Mouse (Mus musculus) embryonic fibroblast, embryonic 13.5 days (primary cell): ENCODE measurements at regions not wholly inside any gene's neighbourhood (a gene's known extent, or its start where the extent isn't known, plus 50 kb on each side); places are given as distances from the start of the nearest gene placed in this dataset.
A peak's percentile ranks its signal among the peaks of the same experiment; 100 is the strongest.
"Not testable (repeated sequence)": the region's sequence is repeated elsewhere in the genome, so short reads cannot be mapped to it uniquely, and the experiment has no call there.

Experiments
- H3K27ac ChIP-seq: 2 replicates; pipeline ENCODE4 v1.5.1; 2012; ENCODE audit warnings: low read length, control low read depth, inconsistent platforms; ENCODE audit not compliant: insufficient read depth
- H3K4me1 ChIP-seq: 2 replicates; pipeline ENCODE4 v1.6.1; 2011; ENCODE audit warnings: low read length; ENCODE audit not compliant: control insufficient read depth, insufficient read depth
- H3K4me3 ChIP-seq: 2 replicates; pipeline ENCODE4 v1.5.1; 2011; ENCODE audit warnings: mild to moderate bottlenecking, control low read depth, low read length; ENCODE audit not compliant: insufficient read depth
- CTCF ChIP-seq: IDR thresholded peaks from 2 replicates; pipeline ENCODE4 v1.5.1; 2011; ENCODE audit warnings: mild to moderate bottlenecking, control low read depth, low read length, moderate library complexity, borderline replicate concordance; ENCODE audit not compliant: insufficient read depth
- POLR2A ChIP-seq: IDR thresholded peaks from 2 replicates; pipeline ENCODE4 v1.6.1; 2011; ENCODE audit warnings: low read depth, mild to moderate bottlenecking, control low read depth, low read length, moderate library complexity

DNA sequence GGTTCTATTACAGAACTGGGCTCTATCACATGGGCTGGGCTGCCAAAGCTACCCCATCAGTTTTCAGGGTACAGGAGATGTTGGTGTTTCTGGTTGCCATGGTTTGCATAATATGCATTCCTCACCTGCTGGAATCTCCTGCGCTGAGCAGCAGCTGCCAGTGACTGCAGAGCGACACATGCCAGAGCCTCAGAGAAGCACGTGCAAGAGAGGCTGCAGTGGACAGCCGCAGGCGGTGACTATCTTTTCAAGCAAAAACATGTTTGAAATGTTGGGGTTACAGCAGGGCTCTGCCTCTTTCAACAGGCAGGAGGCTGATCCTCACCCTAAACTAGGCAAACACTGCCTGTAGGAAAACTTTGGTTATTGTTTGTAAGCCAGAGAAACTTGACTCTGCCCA, 83.7 kb upstream of the Vav3 start:
- Histone ChIP-seq H3K4me3 (no peak overlapping the region), H3K4me1 (peaks cover 19% of the 10 kb centered on the region), H3K27ac (no peak overlapping the region)
- no peak for TF ChIP-seq POLR2A
- TF ChIP-seq CTCF = no peak

DNA sequence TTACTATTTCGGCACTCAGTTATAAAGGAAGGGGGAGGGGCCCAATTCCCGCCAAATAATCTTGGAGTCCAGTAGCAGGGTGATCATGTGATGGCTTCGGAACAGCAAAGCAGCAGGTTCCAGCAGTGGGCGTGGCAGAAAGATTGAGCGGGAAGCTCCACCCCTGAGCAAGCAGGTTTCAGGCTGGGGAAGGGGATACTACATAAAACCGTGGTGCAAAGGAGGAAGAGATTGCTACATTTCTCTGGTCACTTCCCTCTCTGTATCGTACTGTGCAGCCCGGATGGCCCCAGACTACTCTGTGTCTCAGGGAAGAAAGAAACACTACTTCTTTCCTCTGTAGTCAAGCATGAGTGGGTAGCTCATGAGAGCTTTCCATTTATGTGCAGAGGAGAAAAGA, 73.5 kb upstream of the Vav3 start:
- not testable (repeated sequence) for H3K4me3 ChIP-seq

GRCm38 (mm10) chr3:109270783-109271182, 69.7 kb upstream of the Vav3 start:
- Histone ChIP-seq H3K27ac (no peak overlapping the region), H3K4me3 (no peak overlapping the region)
- no peak for TF ChIP-seq CTCF
- TF ChIP-seq POLR2A = no peak

More for the DNA sequence above, 73.5 kb upstream of the Vav3 start:
- not testable (repeated sequence) for H3K27ac ChIP-seq, H3K4me1 ChIP-seq

GRCm38 (mm10) chr3:109273074-109273801, 67.2 kb upstream of the Vav3 start:
- no peak overlapping the region for H3K4me3 ChIP-seq
- H3K4me1 ChIP-seq = peaks cover 2% of the 10 kb centered on the region
- H3K27ac ChIP-seq = peak overlapping the region; percentile 80
- TF ChIP-seq CTCF (no peak), POLR2A (no peak)

More at GRCm38 (mm10) chr3:109270783-109271182, 69.7 kb upstream of the Vav3 start:
- peaks cover 2% of the 10 kb centered on the region for H3K4me1 ChIP-seq

- TF ChIP-seq CTCF (no peak), POLR2A (no peak)
- Histone ChIP-seq H3K27ac (peak overlapping the region; percentile 80; the same call in 1 of the 2 replicates), H3K4me1 (peaks cover 2% of the 10 kb centered on the region), H3K4me3 (no peak overlapping the region)
Observed at GRCm38 (mm10) chr3:109273802-109274155, 66.7 kb upstream of the Vav3 start.

GRCm38 (mm10) chr3:109279086-109279485, 61.4 kb upstream of the Vav3 start:
- Histone ChIP-seq H3K4me3 (no peak overlapping the region), H3K27ac (no peak overlapping the region), H3K4me1 (no peaks in the 10 kb centered on the region; the same call in 1 of the 2 replicates)
- no peak for TF ChIP-seq POLR2A
- no peak for TF ChIP-seq CTCF

GRCm38 (mm10) chr3:109286590-109286989, 53.9 kb upstream of the Vav3 start:
- no peaks in the 10 kb centered on the region for H3K4me1 ChIP-seq
- H3K27ac ChIP-seq = no peak overlapping the region
- H3K4me3 ChIP-seq = no peak overlapping the region
- TF ChIP-seq POLR2A = no peak
- TF ChIP-seq CTCF = no peak
